ENCODE assay signal across 10 mouse cellular contexts in the genomic region with DNA sequence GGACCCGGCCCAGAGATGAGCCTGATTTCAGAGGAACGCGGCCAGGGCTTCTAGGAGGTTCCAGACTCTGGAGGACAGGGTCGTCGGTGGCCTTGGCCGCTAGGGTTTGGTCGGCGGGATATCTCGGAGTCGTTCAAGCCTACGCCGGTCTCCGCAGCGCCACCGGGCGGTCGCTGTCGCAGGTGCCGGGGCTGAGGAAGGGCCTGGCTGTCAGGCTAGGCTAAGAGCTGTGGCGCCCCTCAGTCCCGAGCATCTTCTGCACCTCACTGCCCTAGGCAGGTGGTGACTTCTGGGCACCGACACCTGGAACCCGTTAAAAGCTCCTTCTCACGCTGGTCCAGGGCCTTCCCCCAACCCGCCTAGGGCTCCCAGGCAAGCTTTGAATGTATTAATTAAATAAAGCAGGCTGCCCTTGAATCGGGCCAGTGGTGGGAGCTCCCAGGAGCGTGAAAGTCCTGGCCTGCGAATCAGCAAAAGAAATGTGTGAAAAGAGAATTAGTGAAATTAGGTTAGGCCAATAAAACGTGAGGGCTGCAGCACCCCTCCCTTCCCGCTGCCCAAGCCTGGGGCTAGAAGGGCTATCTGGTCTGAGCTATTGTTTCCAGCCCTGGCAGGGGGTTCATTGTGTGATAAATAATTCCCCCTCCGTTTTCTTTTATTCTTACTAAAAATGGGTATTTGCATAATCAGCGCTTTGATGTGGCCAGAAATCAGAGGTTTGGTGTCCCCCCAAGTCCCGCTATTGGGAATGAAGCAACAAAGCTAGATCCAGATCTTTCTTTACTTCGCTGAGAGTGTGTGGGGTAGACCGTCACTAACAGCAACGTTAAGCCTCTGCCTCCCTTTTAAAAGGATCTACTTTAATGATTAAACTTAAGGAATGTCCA. TPM values are rescaled to one million over a fixed set of nuclear protein-coding genes. Genes with fewer than 3 reads are reported as not detected.
A peak's percentile ranks its signal among the peaks of the same experiment; 100 is the strongest.
DNase-seq lines count a peak whose midpoint lies in the region; ATAC-seq and TF ChIP-seq lines count a peak whose summit lies in the region.
"Had no signal": no experiment of that assay in that cellular context is flagged by ENCODE, and none has a peak within 500 bp of the region (broad histone marks: within the 10 kb centered on the region; RNA-seq: fewer than 3 reads in every experiment).

No protein-coding gene starts in this region.

- 3% methylated on average over 36 of the region's 36 CpGs for WGBS in heart, embryonic 16.5 days

- H3K27me3 ChIP-seq in heart, embryonic 16.5 days (ENCODE audit: control insufficient read depth, insufficient read depth, low read length), result peaks cover 82% of the 10 kb centered on the region

- no peak overlapping the region for H3K4me3 ChIP-seq in bone marrow macrophage, adult 2 months (ENCODE audit: insufficient read depth, low read length)
- H3K4me3 ChIP-seq in heart, embryonic 16.5 days (ENCODE audit: low read length), result peak overlapping the region; percentile 8; the same call in 1 of the 2 replicates
- H3K4me3 ChIP-seq: liver, embryonic 15.5 days had no signal

- no peak overlapping the region for H3K27ac ChIP-seq in bone marrow macrophage, adult 2 months (ENCODE audit: insufficient read depth, low read depth, low read length)
- no peak overlapping the region for H3K27ac ChIP-seq in heart, embryonic 16.5 days (ENCODE audit: low read length)
- H3K27ac ChIP-seq: liver, embryonic 15.5 days had no signal

- no peaks in the 10 kb centered on the region for H3K4me1 ChIP-seq in bone marrow macrophage, adult 2 months (ENCODE audit: control insufficient read depth, insufficient read depth, low read length)
- H3K4me1 ChIP-seq in heart, embryonic 16.5 days (ENCODE audit: control insufficient read depth, insufficient read depth, low read length), result peaks cover 8% of the 10 kb centered on the region; the same call in 1 of the 2 replicates
- H3K4me1 ChIP-seq: liver, embryonic 15.5 days had no signal

- peak; percentile 73 for DNase-seq in left cerebral cortex, postnatal 4 days
- no peak for DNase-seq in left cerebral cortex, adult 9 months (ENCODE audit: low spot score in 2 of 2)
- DNase-seq in kidney, postnatal 4 days, result peak; percentile 77 to 86
- no peak for DNase-seq in ovary, postnatal 10 days (ENCODE audit: low spot score)
- DNase-seq in gastrocnemius, postnatal 25 days, result no peak

- H3K4me2 ChIP-seq in heart, embryonic 16.5 days (ENCODE audit: low read depth, low read length), result peak overlapping the region; percentile 47; the same call in 1 of the 2 replicates
- H3K4me2 ChIP-seq: liver, embryonic 15.5 days had no signal

- peak; percentile 21; the same call in 1 of the 2 replicates for TF ChIP-seq CTCF in bone marrow macrophage, adult 2 months (IDR thresholded peaks at IDR 0.05; ENCODE audit: low read depth, low read length)

- intact Hi-C loops in left cerebral cortex, postnatal 4 days (cut with DNase I), result no loop called here

- H3K9me3 ChIP-seq in heart, embryonic 16.5 days (replicated peaks; ENCODE audit: control insufficient read depth, low read length), result no peaks in the 10 kb centered on the region
- H3K9me3 ChIP-seq: liver, embryonic 15.5 days had no signal

- no peak for TF ChIP-seq POLR2A in bone marrow macrophage, adult 2 months (IDR thresholded peaks at IDR 0.05; ENCODE audit: borderline replicate concordance, low read depth, low read length)

- H3K36me3 ChIP-seq in heart, embryonic 16.5 days (ENCODE audit: control insufficient read depth, insufficient read depth), result no peaks in the 10 kb centered on the region
- H3K36me3 ChIP-seq: liver, embryonic 15.5 days had no signal

- no peak for ATAC-seq in heart, embryonic 16.5 days (replicated peaks; ENCODE audit: extremely low read depth, insufficient read depth, low FRiP score)
- 0 out of 2 replicates have a peak, but pooled peaks have one; percentile 35 for ATAC-seq in monocyte, adult 5-6 weeks (replicated peaks; ENCODE audit: insufficient number of reproducible peaks, low FRiP score, low TSS enrichment, poor library complexity, severe bottlenecking)

- H3K9ac ChIP-seq in heart, embryonic 16.5 days (ENCODE audit: low read length), result no peak overlapping the region
- H3K9ac ChIP-seq: liver, embryonic 15.5 days had no signal

RNA-seq across cellular contexts. Expression of gene Neurog2, which starts 7.2 kb away (rescaled TPM):
- total RNA-seq in left cerebral cortex, postnatal 4 days (2021), result under 1 TPM; 0.38 to 0.40 TPM
- polyA plus RNA-seq in bone marrow macrophage, adult 2 months (2012; ENCODE audit: insufficient read depth, insufficient read length, missing spikeins), result not detected in 2 replicates
- not detected in 2 replicates for polyA plus RNA-seq in heart, embryonic 16.5 days (2015; fragmentation: Nextera tagmentation; extraction: Ambion mirVana)
- 0.29 TPM in 1 of 3 replicates, not detected in the others for total RNA-seq in monocyte, adult 5-6 weeks (2017)
- not detected for total RNA-seq in gastrocnemius, postnatal 25 days (2021)
- total RNA-seq: adrenal gland, adult 18-20 months had no signal
- polyA plus RNA-seq: liver, embryonic 15.5 days had no signal

Comparison
In these comparisons a context has a peak if more than half of its experiments do, and no peak if none do; other contexts are left out.
1. DNase-seq: peak in left cerebral cortex, postnatal 4 days (single experiment) and kidney, postnatal 4 days (2 of 2); none in left cerebral cortex, adult 9 months (0 of 2), ovary, postnatal 10 days (single experiment) and gastrocnemius, postnatal 25 days (single experiment).